Mouse (Mus musculus) heart, postnatal 14 days (tissue): ENCODE measurements around the gene Fgf7. TPM values are rescaled to one million over a fixed set of nuclear protein-coding genes. Genes with fewer than 3 reads are reported as not detected.

Experiments used
- DNase-seq, 2 experiments: peaks; one replicate each; pipeline ENCODE4 v3.0.0; 2021 to 2022
- intact Hi-C: fragments of 180-260 bp; cut with DNase I; formaldehyde crosslinking; loops from one replicate; pipeline ENCODE4 v1.15.1; 2025
- total RNA-seq, 2 experiments: library from RNA; stranded (reverse); gene quantifications; 2 replicates each; pipeline ENCODE4 v1.2.3; 2021

Gene Fgf7
- total RNA-seq, 2 experiments from 2014 or later: 0.59 to 1.2 TPM

DNA sequence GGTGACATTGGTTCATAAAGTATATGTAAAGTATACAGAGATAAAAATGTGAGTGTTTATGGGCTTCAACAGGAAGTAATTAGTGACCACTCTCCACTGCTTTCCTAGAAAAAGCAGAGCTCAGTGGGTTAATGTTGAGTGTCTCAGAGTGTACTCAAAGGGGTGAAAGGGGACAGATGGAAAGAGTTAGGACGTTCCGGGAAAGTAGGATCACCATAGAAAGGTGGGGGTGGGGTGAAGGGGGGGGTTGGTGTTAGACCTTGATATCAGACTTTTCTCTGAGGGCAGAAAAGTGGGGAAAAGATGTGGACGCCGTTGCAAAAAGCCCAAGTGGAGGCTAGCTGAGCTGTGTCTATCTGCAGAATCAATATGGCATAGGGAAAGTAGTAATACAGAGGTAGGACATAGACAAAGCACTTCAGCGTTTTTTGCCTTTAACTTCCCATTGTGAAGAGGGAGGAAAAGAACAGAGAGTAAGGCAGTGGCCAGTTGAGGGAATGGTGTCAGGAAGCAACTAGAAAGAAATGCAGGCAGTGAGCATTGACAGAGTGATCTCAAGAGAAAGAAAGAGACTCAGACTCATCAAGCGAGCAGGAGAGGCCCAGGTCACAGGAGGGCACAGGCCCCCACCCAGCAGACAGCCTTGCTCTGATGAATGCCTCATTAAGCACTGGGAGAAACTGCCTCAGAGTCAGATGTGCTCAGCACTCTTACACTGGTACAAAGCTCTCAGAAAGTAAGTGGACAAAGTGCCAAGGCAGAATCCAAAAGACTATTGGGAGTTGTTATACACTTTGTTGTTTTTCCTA is 18.5 kb downstream of the Fgf7 start:
- intact Hi-C loops: no loop called here
- DNase-seq: no peak

DNA sequence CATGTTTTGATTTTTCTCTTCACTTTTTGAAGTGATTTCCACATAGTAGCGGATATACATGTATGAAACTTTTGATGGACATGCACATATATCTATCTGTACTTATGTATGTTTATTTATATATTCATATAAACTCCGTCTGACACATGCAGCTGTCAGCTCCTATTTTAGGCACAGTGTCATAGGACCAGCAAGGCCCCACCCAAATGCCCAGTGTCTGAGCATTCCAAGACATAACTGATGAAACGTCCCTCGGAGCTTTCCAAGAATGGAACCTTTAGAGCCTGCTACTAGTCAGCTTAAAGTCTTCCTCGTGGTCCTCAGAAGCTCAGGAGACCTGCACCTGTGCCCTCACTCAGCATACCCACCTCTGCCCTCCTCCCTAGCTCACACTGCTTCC is 19.2 kb downstream of the Fgf7 start:
- DNase-seq: no peak
- intact Hi-C loops: no loop called here

DNA sequence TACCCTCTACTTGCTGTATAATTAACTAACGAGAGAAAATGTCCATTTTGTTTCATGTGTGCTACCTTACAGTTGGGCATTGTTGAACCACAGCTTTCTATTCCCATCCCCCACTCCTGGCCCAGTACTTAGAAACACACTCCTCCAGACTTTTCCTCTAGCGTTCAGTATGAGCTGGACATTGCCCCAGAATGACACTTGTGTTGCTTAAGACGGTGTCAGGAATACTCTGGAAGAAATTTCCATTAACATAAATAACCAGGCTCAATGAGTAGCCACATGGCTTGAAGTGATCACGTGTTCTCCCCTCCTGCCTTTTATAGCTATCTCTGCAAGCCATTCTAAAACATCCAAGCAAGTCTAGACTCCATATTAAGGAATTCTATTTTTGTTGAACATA is 26.1 kb downstream of the Fgf7 start:
- DNase-seq: no peak
- intact Hi-C loops: no loop called here

DNA sequence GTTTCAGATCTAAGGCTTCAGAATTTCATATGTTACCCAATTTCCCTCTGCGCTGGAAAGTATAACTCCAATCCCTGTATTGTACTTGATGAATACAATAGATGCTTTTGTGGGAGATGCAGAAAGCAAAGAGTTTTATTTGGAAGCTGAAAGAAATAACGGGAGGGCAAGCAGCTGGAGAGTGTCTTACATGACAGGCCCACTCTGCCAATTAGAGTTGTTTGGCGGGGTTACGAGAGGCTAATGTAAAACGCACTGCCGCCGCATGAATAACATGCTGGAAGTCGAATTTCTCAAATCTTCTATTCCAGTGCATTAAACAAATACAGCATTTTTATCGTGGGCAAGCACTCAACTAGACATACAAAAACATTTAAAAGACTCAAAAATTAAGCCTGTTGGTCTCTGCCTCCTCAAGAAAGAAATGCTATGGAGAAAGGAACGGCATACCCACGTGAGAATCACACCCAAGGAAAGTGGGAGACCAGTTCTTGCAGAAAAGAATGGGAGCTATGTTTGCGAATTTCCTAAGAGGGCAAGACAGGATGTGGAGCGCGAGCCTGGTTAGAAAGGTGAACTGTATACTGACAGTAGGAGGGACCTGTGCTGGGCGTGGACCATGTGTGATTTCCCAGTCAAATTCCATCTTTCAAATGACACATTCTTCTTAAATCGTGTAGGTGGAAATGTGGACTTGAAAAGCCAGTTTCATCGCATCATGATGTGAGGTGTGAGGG is 26.7 kb downstream of the Fgf7 start:
- intact Hi-C loops: no loop called here
- DNase-seq: peak in 1 of 2 experiments; percentile 45

DNA sequence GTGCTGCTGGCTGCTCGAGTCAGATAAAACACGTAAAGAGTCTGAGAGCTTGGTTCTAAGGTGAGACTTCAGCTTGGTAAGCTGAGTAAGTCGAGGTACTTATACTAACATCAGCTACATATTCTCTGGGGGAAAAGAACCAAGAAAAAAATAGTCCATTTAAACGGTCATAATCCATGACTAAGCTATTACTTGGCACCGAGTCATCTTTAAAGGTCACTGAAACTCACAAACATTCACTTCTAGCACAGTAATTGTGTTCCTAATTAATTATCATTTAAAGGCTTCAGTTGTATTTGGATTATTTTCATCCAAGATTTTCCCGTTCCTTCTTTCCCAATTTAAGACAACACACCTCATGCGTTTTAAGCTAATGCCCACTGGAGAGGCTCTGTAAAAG is 28.4 kb downstream of the Fgf7 start:
- intact Hi-C loops: no loop called here

DNA sequence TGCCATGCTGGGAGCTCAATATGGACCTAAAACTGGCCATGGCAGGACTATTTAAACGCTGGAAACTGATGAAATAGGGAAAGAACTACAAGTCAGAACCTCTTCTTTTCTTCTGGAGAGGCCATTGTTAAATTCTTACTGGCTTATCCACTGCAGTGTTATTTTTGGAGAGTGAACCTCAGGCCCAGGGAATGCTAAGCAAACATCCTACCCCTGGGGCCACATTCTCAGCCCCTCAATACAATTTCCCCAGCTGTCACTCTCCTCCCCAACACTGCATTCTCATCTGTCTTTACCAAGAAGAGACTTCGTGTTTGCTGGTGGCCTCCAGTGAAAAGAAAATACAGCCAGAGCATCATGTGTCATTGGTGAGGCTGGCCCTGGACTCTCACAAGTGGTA is 30.4 kb downstream of the Fgf7 start:
- DNase-seq: no peak
- intact Hi-C loops: no loop called here

More for the DNA sequence above, 28.4 kb downstream of the Fgf7 start:
- DNase-seq: no peak

DNA sequence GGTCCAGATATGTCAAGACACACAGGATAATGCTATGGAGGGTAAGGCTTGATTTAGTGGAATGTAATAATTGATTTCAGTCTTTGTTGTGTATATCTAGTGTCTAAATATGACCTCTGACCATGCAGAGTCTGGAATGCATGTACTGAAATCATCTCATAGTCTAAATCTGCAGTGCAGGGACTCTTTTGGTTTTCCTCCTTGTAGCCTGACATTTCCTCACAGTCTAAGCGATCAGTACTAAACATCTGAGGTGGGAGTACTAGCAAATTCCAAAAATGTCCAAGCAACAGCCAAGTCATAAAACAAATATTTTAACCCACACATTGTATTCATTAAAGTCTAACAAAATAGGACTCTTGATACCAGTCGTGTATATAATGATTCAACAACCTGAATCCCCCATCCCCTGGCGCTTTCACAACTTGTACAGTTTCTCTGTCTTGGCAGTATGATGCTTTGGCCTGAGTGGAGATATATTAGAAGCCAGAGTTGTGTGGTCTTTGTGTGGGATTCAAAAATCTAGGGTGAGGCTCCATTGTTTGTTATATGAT is 30.9 kb downstream of the Fgf7 start:
- DNase-seq: no peak
- intact Hi-C loops: no loop called here

DNA sequence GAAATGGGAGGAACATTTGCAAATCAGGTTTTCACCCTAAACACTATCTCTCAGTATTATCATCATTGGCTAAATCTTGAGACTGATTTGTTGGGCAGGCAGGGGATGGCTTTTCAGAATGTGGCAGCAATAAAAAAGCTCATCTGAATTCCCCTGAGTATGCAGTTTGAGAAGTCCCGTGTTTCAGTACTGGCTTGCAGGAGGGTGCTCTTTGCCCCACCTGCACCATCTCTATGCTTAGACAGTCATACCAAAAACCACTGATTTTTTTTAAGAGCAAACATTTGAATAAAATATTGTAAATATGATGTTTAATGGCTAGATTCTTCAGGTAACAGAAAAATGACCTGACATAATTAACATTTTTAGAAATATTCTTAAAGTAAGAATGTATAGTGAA is 35.3 kb downstream of the Fgf7 start:
- intact Hi-C loops: no loop called here
- DNase-seq: no peak

DNA sequence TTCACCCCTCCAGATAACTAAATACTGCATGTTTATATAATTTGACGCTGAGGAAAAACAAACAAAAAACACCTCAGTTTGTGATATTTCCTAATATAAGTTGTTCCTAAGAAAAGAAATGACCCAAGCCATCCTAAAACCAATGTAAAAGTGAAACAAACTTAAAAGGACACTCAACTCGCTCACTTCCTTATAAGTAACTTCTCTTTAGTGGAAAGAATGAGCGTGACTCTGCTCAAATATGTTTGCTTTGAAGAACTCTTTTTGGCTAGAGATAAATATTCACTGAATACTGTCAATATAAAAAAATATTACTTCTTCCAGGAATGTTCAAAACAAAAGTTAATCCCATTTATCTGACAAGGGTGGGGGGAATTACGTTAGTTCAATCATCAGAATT is 39.3 kb downstream of the Fgf7 start:
- no peak for DNase-seq
- intact Hi-C loops: no loop called here

DNA sequence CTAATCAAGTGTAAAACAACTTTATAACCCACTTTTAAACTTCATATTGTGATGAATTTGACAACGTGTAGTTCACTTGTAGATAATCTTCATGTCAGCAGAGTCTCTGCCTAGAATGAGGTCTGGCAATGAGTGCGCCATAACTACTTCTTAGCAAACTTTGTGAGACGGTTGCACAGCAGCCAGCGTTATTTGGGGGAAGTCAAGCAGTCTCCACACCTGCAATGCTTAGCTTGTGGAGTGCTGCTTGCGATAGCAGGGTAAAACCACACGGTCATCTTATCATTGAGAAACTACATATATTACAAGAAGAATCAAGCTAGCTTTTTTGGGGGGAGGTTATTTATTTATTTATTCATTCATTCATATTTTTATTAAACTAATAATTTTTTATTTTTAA is 42.0 kb downstream of the Fgf7 start:
- intact Hi-C loops: no loop called here
- no peak for DNase-seq

DNA sequence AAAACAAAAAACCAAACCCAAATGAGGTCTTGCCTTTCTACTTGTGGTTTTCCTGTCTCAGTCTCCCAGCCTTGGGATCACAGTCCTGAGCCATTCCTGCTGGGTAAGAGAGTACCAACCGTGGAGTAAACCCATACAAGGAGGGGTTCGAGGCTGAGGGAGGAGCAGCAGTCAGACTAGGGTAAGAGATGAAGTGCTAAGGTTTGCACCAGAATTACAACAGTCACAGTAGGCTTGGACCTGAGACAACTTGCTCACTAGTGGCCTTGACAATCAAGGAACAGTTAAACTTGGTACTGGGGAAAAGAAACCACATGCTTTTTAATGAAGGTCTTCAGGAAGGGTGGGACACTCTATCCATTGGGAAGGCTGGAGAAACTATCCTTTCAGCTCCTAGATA is 44.6 kb downstream of the Fgf7 start:
- intact Hi-C loops: no loop called here
- no peak for DNase-seq

DNA sequence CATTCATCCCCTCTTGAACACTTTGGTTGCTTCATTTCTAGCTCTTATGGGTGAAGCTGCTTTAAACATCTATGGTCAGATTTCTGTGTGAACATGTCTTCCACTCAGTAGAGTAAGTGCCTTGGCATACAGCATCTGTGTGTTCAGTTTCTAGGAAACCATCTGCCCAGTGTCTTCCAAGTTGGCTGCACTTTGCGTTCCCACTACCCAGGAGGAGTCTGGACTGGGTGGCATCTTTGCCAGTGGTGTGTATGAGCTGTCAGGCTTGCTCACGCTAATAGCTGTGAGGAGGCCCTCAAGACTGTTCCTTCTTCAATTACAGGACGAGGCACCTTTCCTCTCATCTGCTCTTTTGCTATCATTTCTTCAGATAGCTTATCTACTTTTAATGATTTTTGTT is 49.9 kb downstream of the Fgf7 start:
- DNase-seq: no peak
- intact Hi-C loops: no loop called here

DNA sequence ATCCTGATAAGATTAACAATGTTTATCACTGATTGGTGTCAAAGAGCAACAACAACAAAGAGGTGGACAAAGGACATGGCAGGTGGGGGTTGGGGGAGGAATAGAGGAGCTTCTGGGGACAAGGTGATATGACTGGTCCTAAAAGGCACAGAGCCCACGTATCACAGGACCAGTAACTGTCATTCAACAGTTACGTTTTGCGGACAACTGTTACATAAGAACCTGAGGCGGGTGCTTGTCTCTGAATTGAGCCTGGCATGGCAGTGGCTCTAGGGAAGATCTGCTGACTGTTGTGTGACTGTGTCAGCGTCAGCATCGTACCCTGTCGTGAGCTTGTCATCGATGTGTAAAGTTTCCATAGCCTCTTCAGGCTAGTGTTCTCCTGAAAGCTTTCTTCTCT is 51.7 kb downstream of the Fgf7 start:
- intact Hi-C loops: no loop called here
- no peak for DNase-seq

DNA sequence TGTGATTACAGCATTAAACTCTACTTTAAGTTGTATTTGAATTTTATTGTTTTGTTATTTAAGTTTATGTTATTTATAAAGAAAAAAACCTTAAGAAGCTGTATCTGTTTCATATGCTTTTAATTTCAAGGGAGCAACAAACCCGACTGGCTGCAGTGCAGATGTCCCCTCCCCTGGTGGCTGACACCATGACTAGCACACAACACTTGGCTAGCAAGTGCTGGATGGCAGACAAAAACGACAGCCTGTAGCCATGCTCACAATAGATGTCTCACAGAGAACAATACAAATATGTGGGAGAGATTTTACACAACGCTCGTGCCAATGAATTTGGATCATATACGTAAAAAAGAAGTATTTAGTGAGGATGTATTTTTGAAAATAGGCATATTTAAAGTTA is 56.0 kb downstream of the Fgf7 start:
- DNase-seq: no peak
- intact Hi-C loops: no loop called here

DNA sequence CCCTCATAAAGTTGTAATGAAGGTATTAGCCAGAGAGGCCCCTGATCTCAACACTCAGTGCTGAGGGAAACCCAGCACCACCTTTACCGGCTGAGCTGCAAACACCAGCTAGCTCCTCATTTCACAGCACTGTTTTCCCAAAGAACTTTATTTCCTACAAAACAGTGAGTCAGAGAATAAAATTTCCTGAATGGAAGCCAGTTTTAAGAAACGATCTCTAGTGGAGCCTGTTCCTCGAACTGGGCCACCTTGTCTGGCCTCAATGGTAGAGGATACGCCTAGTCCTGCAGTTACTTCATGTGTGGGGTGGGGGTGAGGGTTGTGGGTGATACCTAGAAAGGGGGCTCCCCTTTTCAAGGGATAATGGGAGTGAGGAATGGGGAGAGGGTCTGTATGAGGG is 60.2 kb downstream of the Fgf7 start:
- intact Hi-C loops: no loop called here

More for the DNA sequence above, 60.2 kb downstream of the Fgf7 start:
- no peak for DNase-seq

Other genes starting within 250 kb of the Fgf7 start
- 10 to 100 TPM; 12.0 to 14.0 TPM for gene Galk2, start 175.5 kb upstream of the Fgf7 start, total RNA-seq
- 10 to 100 TPM; 74.7 to 90.3 TPM for gene Cops2, start 175.5 kb upstream of the Fgf7 start, total RNA-seq
- gene Fam227b, start 117.3 kb downstream of the Fgf7 start, total RNA-seq: not detected
- 1 to 10 TPM; 4.3 to 4.4 TPM for gene Dtwd1, start 117.5 kb downstream of the Fgf7 start, total RNA-seq
- gene Gm17555, start 180.4 kb downstream of the Fgf7 start, total RNA-seq: not detected